Mouse (Mus musculus) hindbrain, postnatal 0 days (tissue): ENCODE results near the gene Dnmbp. TPM values are rescaled to one million over a fixed set of nuclear protein-coding genes. Genes with fewer than 3 reads are reported as not detected.
A peak's percentile ranks its signal among the peaks of the same experiment; 100 is the strongest.

Source experiments
- ATAC-seq: fragments of 200-750 bp; cut with Nextera tagmentation; 2 replicates; pipeline ENCODE4 v1.8.0; 2017; ENCODE audit warnings: mild to moderate bottlenecking, moderate TSS enrichment, moderate library complexity
- DNase-seq: peaks from one replicate; pipeline ENCODE4 v3.0.0-alpha.2; 2015; ENCODE audit warnings: low spot score
- H3K27ac ChIP-seq: fragments of 300-500 bp; sonication (generic); 2 replicates; pipeline ENCODE4 v1.5.1; 2014; ENCODE audit warnings: mild to moderate bottlenecking
- H3K27me3 ChIP-seq: fragments of 300-500 bp; sonication (generic); 2 replicates; pipeline ENCODE4 v1.6.1; 2014; ENCODE audit warnings: low read length, mixed read lengths; ENCODE audit not compliant: insufficient read depth
- H3K36me3 ChIP-seq: fragments of 300-500 bp; sonication (generic); 2 replicates; pipeline ENCODE4 v1.6.1; 2014; ENCODE audit warnings: low read length, mixed read lengths; ENCODE audit not compliant: insufficient read depth
- H3K4me1 ChIP-seq: fragments of 300-500 bp; sonication (generic); 2 replicates; pipeline ENCODE4 v1.6.1; 2014; ENCODE audit warnings: antibody characterized with exemption, low read length, mixed read lengths; ENCODE audit not compliant: insufficient read depth
- H3K4me2 ChIP-seq: fragments of 300-500 bp; sonication (generic); 2 replicates; pipeline ENCODE4 v1.6.1; 2014; ENCODE audit warnings: low read depth, mild to moderate bottlenecking, low read length, moderate library complexity, mixed read lengths
- H3K4me3 ChIP-seq: fragments of 300-500 bp; sonication (generic); 2 replicates; pipeline ENCODE4 v1.5.1; 2014; ENCODE audit warnings: low read length
- H3K9ac ChIP-seq: fragments of 300-500 bp; sonication (generic); replicated peaks from 2 replicates; pipeline ENCODE4 v1.6.1; 2014; ENCODE audit warnings: mild to moderate bottlenecking, low read length, moderate library complexity, mixed read lengths
- H3K9me3 ChIP-seq: fragments of 300-500 bp; sonication (generic); 2 replicates; pipeline ENCODE4 v1.6.1; 2016; ENCODE audit warnings: low read length, mixed read lengths
- CTCF ChIP-seq: IDR thresholded peaks from 2 replicates; pipeline ENCODE4 v1.5.1; 2016; ENCODE audit warnings: antibody characterized with exemption, control low read depth, low read depth
- WGBS: fragments of 180-500 bp; shearing (Covaris S2); extraction: QIAGEN DNeasy Blood & Tissue Kit; methylation state at CpG from one replicate; pipeline ENCODE4 v1.1.7; 2014; 5-methylcytosine and 5-hydroxymethylcytosine counted together
- polyA plus RNA-seq: library from polyadenylated mRNA; unstranded; fragments of >200 nt; fragmentation: Nextera tagmentation; extraction: Ambion mirVana; gene quantifications from 2 replicates; pipeline ENCODE4 v1.2.1, GENCODE M21; 2015
- total RNA-seq: library from RNA; depleted of rRNA; stranded (reverse); fragments of >200 nt; gene quantifications from 2 replicates; pipeline ENCODE4 v1.2.3, GENCODE M21; 2014

Gene Dnmbp
- total and polyA plus RNA-seq, 2 experiments from 2014 or later: 6.5 to 13.3 TPM

DNA sequence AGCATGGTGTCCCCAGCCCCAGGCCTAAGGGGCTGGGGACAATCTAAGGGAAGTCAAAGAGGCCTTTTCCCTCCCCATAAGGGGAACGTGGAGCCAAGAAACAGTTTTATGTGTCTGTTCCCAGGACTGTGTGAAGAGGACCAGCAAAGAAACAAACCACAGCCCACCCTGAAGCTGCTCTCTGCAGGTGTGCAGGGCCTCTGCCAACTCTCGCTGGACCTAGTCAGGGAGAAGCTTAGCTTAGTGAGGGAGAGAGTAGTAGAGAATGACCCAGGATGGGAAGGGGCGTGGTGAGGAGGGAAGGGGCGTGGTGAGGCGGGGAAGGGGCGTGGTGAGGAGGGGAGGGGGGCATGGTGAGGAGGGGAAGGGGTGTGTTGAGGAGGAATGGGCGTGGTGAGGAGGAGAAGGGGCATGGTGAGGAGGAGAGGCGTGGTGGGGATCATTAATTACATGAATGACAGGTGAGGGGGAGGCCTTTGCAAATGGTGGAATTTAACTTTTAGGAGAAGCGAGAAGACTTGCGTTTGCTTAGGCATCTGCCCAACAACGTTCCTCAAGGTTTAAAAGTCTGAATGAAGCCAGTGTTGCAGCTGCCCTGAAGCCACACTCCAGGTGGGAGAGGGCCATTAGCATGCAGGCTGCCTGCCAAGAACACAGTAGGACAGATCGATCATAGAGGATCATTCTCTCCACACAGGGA, 9.3 kb upstream of the Dnmbp start:
- H3K4me2 ChIP-seq: 0 out of 2 replicates have a peak overlapping the region, but pooled peaks have one; percentile 18
- no peaks in the 10 kb centered on the region for H3K27me3 ChIP-seq
- TF ChIP-seq CTCF: no peak
- no peaks in the 10 kb centered on the region for H3K36me3 ChIP-seq
- DNase-seq: no peak
- ATAC-seq: no peak
- no peaks in the 10 kb centered on the region for H3K9me3 ChIP-seq
- WGBS: 6% methylated on average over 12 of the region's 12 CpGs
- H3K9ac ChIP-seq: no peak overlapping the region
- H3K27ac ChIP-seq: no peak overlapping the region
- 0 out of 2 replicates have a peak, but pooled peaks cover 8% of the 10 kb centered on the region for H3K4me1 ChIP-seq
- H3K4me3 ChIP-seq: no peak overlapping the region

DNA sequence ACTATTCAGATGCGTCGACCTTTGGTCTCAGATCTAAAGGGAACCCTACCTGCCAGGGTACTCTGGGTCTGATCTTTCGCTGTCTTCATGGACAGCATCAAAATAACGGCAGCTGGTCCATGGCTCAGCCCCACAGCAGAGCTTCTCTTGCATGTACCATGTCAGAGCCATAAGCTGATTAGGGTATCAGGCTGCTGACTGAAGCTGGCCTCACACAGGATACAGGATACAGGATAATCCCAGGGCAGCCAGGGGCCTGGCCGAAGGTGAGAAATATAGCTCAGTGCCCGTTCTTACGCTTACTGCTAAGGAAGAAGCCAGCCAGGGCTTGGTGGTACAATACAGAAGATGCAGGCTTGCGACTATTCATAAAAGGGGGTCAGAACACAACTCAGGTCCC, 4.6 kb upstream of the Dnmbp start:
- Histone ChIP-seq H3K9me3 (no peaks in the 10 kb centered on the region), H3K27ac (no peak overlapping the region), H3K4me3 (no peak overlapping the region), H3K36me3 (no peaks in the 10 kb centered on the region), H3K4me2 (no peak overlapping the region), H3K27me3 (no peaks in the 10 kb centered on the region), H3K9ac (no peak overlapping the region), H3K4me1 (0 out of 2 replicates have a peak, but pooled peaks cover 6% of the 10 kb centered on the region)
- TF ChIP-seq CTCF: no peak
- WGBS: 86% methylated on average over 8 of the region's 8 CpGs
- DNase-seq: no peak
- ATAC-seq: no peak

DNA sequence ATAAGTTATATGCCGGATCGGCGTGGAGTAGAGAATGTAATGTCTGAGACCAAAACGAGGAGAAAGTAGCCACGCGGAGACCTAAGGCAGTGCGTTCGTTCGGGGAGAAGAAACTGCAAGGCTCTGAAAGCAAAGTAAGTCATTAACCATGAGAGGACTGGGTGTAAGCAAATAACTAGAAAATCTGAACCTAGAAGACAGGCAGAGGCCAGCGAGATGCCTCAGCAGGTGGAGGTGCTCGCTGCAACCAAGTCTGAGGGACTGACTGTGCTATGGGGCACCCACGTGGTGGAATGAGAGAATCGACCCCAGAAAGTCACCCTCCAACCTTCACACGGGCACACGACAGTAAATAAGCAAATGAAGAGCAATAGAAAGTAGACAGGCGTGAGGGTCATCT, 3.1 kb upstream of the Dnmbp start:
- no peaks in the 10 kb centered on the region for H3K27me3 ChIP-seq
- H3K4me2 ChIP-seq: no peak overlapping the region
- no peaks in the 10 kb centered on the region for H3K9me3 ChIP-seq
- no peaks in the 10 kb centered on the region for H3K36me3 ChIP-seq
- H3K4me3 ChIP-seq: no peak overlapping the region
- 77% methylated on average over 16 of the region's 16 CpGs for WGBS
- no peak for TF ChIP-seq CTCF
- no peak overlapping the region for H3K27ac ChIP-seq
- DNase-seq: no peak
- H3K9ac ChIP-seq: no peak overlapping the region
- ATAC-seq: no peak
- H3K4me1 ChIP-seq: no peaks in the 10 kb centered on the region

DNA sequence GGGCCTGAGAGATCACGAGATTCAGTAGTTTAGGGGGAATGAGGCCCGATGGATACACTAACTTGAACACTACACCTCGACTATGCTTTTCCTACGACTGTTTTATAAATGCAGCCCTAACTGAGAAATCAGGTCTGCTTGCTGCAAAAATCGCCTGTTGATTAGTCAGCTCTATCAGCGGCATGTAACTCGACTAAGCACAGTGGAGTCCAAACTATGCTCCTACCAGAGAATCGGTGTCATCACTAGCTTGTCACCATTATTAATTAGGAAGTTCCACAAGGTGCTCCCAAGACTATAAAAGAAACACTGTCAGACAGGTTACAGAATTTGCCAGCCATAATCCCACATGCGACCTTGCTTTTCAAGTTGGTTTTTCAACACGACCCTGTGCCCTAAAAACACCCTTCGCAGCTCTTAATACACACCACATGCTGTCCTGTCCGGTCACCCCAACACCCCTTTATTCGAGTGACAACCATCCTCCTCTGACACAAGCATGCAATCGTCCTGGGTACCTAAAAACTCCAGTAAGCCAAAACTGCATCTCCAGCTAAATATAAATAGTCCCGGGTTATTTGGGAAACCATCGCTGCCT, 721 bp downstream of the Dnmbp start:
- 25% methylated on average over 16 of the region's 16 CpGs for WGBS
- Histone ChIP-seq H3K27ac (peak overlapping the region; percentile 73; the same call in 1 of the 2 replicates), H3K36me3 (no peaks in the 10 kb centered on the region), H3K27me3 (no peaks in the 10 kb centered on the region), H3K4me1 (no peaks in the 10 kb centered on the region), H3K9ac (peak overlapping the region; percentile 77), H3K9me3 (no peaks in the 10 kb centered on the region), H3K4me2 (peak overlapping the region; percentile 76), H3K4me3 (peak overlapping the region; percentile 77)
- no peak for TF ChIP-seq CTCF
- DNase-seq (no peak), ATAC-seq (no peak)

DNA sequence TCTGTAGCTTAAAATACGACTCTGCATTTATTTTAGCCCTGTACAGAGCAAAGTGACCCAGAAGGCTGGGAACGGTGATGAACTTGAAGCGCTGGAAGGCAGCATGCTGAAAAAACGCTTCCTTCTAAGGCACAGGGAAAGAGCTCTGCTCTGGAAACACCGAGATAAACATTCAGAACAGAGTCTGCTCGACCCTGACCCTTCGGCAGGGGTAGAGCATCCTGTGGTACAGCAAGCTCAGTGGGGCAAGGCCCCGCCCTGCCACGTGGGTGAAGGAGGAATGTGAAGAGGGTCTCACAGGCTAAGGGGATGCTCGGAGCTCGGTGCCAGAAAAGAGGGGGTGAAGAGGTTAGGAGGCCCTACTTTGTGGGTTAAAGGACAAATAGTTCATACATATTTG, 1.6 kb downstream of the Dnmbp start:
- 50% methylated on average over 11 of the region's 11 CpGs for WGBS
- Histone ChIP-seq H3K9me3 (no peaks in the 10 kb centered on the region), H3K9ac (no peak overlapping the region), H3K4me3 (no peak overlapping the region), H3K4me1 (no peaks in the 10 kb centered on the region), H3K4me2 (peak overlapping the region; percentile 76; the same call in 1 of the 2 replicates), H3K27me3 (no peaks in the 10 kb centered on the region), H3K27ac (no peak overlapping the region), H3K36me3 (no peaks in the 10 kb centered on the region)
- DNase-seq (no peak), ATAC-seq (no peak)
- TF ChIP-seq CTCF: no peak

DNA sequence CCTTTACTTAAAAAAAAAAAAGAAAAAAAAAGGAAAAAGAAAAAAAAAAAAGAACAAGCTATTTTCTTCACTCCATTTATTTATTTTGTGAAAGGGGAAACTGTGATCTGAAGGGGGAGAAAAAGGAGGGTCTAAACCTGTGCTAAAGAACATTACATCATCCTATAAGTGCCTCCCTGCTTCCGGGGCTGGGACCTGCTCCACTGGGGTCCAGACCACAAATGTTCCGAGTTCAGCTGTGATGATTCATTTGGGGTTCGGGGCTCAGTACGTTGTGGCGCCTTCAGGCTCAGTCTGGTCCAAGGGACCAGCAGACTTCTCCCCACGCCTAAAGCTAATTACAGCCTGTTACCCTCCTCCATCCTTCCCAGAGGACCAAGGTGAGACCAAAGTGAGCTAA, 9.1 kb downstream of the Dnmbp start:
- DNase-seq (no peak), ATAC-seq (no peak)
- no peak for TF ChIP-seq CTCF
- Histone ChIP-seq H3K4me2 (no peak overlapping the region), H3K9me3 (no peaks in the 10 kb centered on the region), H3K4me1 (peaks cover 3% of the 10 kb centered on the region; the same call in 1 of the 2 replicates), H3K36me3 (no peaks in the 10 kb centered on the region), H3K27me3 (no peaks in the 10 kb centered on the region), H3K9ac (no peak overlapping the region), H3K4me3 (no peak overlapping the region), H3K27ac (no peak overlapping the region)
- WGBS: 86% methylated on average over 6 of the region's 6 CpGs

DNA sequence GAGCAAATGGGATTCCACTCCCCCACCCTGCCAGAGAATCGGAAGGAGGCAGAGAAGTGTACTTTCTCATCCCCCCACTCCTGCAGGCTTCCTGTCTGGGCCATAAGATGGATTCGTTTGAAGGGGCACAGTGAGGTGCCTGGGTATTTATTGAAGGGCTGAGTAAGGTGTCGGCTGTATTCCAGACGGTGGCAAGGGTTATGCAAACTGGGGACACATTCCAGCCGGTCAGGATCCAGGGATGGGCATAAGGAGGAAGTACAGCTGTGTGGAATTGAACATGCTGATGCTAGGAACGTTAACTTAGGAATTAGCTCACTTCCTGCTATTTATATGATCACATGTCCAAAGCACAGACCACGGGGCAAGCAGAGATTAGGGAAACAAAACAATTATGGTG, 9.6 kb downstream of the Dnmbp start:
- TF ChIP-seq CTCF: no peak
- Histone ChIP-seq H3K27me3 (no peaks in the 10 kb centered on the region), H3K4me1 (peaks cover 3% of the 10 kb centered on the region; the same call in 1 of the 2 replicates), H3K4me2 (no peak overlapping the region), H3K36me3 (no peaks in the 10 kb centered on the region), H3K9ac (no peak overlapping the region), H3K4me3 (no peak overlapping the region), H3K9me3 (no peaks in the 10 kb centered on the region), H3K27ac (no peak overlapping the region)
- 31% methylated on average over 7 of the region's 7 CpGs for WGBS
- ATAC-seq (no peak), DNase-seq (no peak)
